Mouse (Mus musculus): Measurements from ENCODE around the gene Trappc12.

DNA sequence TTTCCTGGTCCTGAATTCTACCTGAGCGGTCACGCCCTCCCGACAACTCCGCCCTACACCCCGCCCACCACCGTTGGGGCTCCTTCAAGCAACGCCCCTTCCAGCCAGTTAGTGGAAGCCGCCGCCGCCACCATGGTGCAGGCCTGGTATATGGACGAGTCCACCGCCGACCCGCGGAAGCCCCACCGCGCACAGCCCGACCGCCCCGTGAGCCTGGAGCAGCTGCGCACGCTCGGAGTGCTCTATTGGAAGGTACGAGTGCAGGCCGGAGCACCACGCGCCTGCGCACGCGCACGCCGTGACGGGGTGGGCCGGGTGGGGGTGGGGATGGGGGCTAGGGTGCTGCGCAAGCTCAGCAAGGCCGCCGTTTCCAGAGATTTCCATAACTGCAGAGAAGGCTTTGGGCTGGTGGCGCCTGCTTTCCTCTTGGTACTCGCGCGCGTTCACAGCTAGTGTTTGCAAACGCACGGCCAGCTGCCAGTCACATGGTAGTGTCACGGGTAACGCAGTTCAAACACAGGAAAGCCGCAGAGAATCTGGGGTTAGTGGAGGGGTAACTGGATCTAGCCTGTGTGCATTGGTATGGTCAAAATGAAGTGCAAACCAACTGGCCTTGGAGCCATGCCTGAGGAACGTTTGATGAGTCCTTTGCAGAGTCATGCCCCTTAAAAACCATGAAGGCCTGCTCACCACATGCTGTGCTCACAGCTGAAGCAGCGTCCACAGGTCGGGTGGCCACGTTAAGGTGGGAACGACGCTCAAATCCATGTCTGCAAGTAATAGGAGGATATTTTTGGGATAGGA, 74.9 kb downstream of the Trappc12 start, which contains the start of gene Adi1:
- no peak for TF ChIP-seq CTCF (IDR thresholded peaks at IDR 0.05; ENCODE audit: borderline replicate concordance, insufficient read depth, low read length)
- peak; percentile 72 for TF ChIP-seq POLR2A (IDR thresholded peaks at IDR 0.05; ENCODE audit: low read depth, low read length)
